Mouse (Mus musculus): ENCODE measurements at regions not wholly inside any gene's neighbourhood (a gene's known extent, or its start where the extent isn't known, plus 50 kb on each side); places are given as distances from the start of the nearest gene placed in this dataset.
A peak's percentile ranks its signal among the peaks of the same experiment; 100 is the strongest.

DNA sequence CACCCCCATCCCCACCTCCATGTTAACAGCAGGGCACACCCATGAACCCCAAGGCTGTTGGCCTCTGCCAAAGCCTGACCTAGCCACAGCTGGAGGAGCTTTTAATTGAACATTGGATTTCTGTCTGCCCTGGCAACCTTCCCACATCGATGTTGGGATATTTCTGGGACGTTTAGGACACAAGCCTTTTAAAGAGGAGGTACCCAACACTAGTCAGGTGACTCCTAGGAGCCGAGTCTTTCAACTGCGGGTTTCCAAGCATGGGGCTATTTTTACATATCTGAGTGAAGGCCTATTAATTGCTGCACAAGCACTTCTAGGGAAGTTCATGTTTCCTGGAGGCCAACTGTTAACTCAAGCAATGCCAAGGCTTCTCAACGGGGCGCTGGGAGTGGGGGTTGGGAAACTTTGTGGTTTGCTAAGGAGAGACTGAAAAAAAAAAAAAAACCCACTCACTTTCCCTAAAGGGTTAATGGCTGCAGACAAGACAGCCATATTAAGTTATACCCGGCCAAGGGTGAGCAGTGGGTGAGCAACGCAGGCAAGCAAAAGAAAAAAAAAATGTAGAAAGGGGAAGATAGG, 213.3 kb downstream of the Bcl2l11 start:
- 18% methylated on average over 8 of the region's 8 CpGs for WGBS
- no peaks in the 10 kb centered on the region for H3K36me3 ChIP-seq (ENCODE audit: control insufficient read depth, insufficient read depth, low read length)
- H3K27ac ChIP-seq (replicated peaks; ENCODE audit: low read depth, low read length) = peak overlapping the region; percentile 89
- no peaks in the 10 kb centered on the region for H3K27me3 ChIP-seq (ENCODE audit: control insufficient read depth, insufficient read depth, low read length)
- no peaks in the 10 kb centered on the region for H3K9me3 ChIP-seq (ENCODE audit: control insufficient read depth, low read length)
- peak overlapping the region; percentile 11; the same call in 1 of the 2 replicates for H3K4me2 ChIP-seq (ENCODE audit: low read depth, severe bottlenecking)
- peaks cover 38% of the 10 kb centered on the region for H3K4me1 ChIP-seq (ENCODE audit: control insufficient read depth, insufficient read depth, low read length)
- ATAC-seq (ENCODE audit: insufficient number of reproducible peaks, low FRiP score, low TSS enrichment, low read depth) = no peak
- H3K4me3 ChIP-seq (ENCODE audit: low read depth, low read length) = no peak overlapping the region
- no peak overlapping the region for H3K9ac ChIP-seq (ENCODE audit: low read length)
- DNase-seq (ENCODE audit: low spot score) = peak; percentile 55

DNA sequence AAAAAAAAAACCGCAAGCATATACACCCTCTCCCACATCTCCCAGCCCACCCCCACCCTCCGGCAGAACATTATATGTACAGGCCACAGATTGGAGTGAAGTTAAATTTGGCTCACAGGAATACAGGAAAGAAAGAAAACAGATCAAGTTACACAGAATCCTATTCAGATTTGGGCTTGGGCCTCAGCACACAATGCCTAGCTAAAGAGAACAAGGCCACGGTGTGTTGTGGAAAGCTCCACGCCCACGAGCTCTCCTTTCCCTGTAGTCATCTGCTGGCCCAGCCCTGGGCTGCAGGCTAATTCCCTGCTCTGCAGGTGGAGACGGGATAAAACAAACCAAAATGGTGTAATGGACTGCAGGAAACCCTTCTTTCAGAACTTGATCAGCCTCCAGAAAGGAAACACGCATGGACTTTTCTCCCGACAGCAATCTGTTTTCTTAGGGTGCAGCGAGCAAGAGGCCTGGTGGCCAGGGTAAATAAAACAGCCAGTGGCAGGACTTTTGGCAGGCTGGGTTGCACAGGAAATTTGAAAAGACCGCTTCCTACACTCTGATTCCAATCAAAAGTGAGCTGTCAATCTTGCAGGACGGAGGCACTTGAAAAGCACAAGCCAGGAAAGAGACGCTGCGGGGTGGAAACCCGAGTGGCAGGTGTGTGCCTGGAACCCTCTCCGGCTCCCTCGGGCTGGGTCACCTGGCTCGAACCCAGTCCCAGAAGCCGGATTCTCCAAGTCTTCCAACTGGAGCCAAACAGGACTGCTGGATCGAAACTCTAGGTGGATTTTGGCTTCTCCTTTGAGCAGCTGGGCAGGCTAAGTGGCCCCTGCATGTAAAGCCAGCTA, 214.0 kb downstream of the Bcl2l11 start:
- peak overlapping the region; percentile 11; the same call in 1 of the 2 replicates for H3K4me2 ChIP-seq (ENCODE audit: low read depth, severe bottlenecking)
- ATAC-seq (ENCODE audit: insufficient number of reproducible peaks, low FRiP score, low TSS enrichment, low read depth) = 0 out of 2 replicates have a peak, but pooled peaks have one; percentile 11
- no peak overlapping the region for H3K4me3 ChIP-seq (ENCODE audit: low read depth, low read length)
- no peaks in the 10 kb centered on the region for H3K36me3 ChIP-seq (ENCODE audit: control insufficient read depth, insufficient read depth, low read length)
- no peaks in the 10 kb centered on the region for H3K27me3 ChIP-seq (ENCODE audit: control insufficient read depth, insufficient read depth, low read length)
- H3K9ac ChIP-seq (ENCODE audit: low read length) = no peak overlapping the region
- 40% methylated on average over 19 of the region's 19 CpGs for WGBS
- DNase-seq (ENCODE audit: low spot score) = peak; percentile 61
- peaks cover 31% of the 10 kb centered on the region for H3K4me1 ChIP-seq (ENCODE audit: control insufficient read depth, insufficient read depth, low read length)
- peak overlapping the region; percentile 89 for H3K27ac ChIP-seq (replicated peaks; ENCODE audit: low read depth, low read length)
- no peaks in the 10 kb centered on the region for H3K9me3 ChIP-seq (ENCODE audit: control insufficient read depth, low read length)

DNA sequence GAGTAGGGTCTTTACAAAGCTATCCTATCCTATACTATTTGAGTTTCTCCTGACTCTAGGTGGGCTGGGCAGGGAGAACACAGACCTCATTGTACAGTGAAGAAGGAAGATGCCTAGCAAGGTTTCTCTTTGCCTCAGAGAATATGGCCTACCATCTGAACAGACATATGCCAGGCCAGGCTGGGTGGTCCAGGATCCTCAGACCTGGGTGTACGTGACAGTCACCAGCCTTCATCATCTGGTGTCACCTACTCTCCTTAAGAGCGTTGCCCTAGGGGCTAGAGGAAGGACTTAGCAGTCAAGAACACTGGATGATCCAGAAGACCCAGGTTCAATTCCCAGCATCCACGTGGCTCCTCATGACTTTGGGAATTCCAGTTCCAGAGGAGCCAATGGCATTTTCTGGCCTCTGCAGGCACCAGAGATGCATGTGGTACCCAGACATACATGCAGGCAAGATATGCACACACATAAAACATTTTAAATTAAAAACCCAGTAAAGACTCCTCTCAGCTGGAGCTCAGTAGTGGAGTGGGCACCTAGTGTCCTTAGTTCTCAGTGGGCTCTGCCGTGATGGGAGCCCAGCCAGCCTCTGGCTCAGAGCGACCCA, 214.9 kb downstream of the Bcl2l11 start:
- Histone ChIP-seq H3K4me2 (ENCODE audit: low read depth, severe bottlenecking) (no peak overlapping the region), H3K9me3 (ENCODE audit: control insufficient read depth, low read length) (no peaks in the 10 kb centered on the region), H3K36me3 (ENCODE audit: control insufficient read depth, insufficient read depth, low read length) (no peaks in the 10 kb centered on the region), H3K27ac (replicated peaks; ENCODE audit: low read depth, low read length) (peak overlapping the region; percentile 89), H3K4me3 (ENCODE audit: low read depth, low read length) (no peak overlapping the region), H3K4me1 (ENCODE audit: control insufficient read depth, insufficient read depth, low read length) (peaks cover 31% of the 10 kb centered on the region), H3K27me3 (ENCODE audit: control insufficient read depth, insufficient read depth, low read length) (no peaks in the 10 kb centered on the region), H3K9ac (ENCODE audit: low read length) (no peak overlapping the region)
- ATAC-seq (ENCODE audit: insufficient number of reproducible peaks, low FRiP score, low TSS enrichment, low read depth) = 0 out of 2 replicates have a peak, but pooled peaks have one; percentile 11
- 92% methylated on average over 5 of the region's 5 CpGs for WGBS
- no peak for DNase-seq (ENCODE audit: low spot score)

DNA sequence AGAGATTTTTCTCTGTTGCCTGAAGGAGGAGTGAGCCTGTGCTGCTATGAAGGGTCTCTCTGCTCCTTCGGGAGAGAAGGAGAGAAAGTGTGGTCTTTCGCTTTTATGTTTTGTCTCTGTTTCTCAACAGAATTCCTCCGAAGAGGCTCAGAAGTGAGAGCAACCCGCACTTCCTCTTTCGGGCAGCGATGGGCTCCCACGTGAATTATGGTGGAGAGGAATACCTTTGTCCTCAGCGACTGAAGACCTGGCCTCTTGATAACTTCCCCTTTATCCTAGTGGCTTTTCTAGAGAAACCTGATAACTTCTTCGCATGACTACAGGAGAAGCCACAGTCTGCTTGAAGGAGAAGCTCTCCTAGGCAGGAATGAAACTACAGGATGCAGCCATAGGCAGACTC, 216.4 kb downstream of the Bcl2l11 start:
- no peak for ATAC-seq (ENCODE audit: insufficient number of reproducible peaks, low FRiP score, low TSS enrichment, low read depth)
- WGBS = 80% methylated on average over 9 of the region's 9 CpGs
- Histone ChIP-seq H3K4me2 (ENCODE audit: low read depth, severe bottlenecking) (no peak overlapping the region), H3K27ac (replicated peaks; ENCODE audit: low read depth, low read length) (no peak overlapping the region), H3K9me3 (ENCODE audit: control insufficient read depth, low read length) (no peaks in the 10 kb centered on the region), H3K36me3 (ENCODE audit: control insufficient read depth, insufficient read depth, low read length) (no peaks in the 10 kb centered on the region), H3K27me3 (ENCODE audit: control insufficient read depth, insufficient read depth, low read length) (no peaks in the 10 kb centered on the region), H3K4me3 (ENCODE audit: low read depth, low read length) (no peak overlapping the region), H3K9ac (ENCODE audit: low read length) (no peak overlapping the region), H3K4me1 (ENCODE audit: control insufficient read depth, insufficient read depth, low read length) (peaks cover 31% of the 10 kb centered on the region)
- no peak for DNase-seq (ENCODE audit: low spot score)

DNA sequence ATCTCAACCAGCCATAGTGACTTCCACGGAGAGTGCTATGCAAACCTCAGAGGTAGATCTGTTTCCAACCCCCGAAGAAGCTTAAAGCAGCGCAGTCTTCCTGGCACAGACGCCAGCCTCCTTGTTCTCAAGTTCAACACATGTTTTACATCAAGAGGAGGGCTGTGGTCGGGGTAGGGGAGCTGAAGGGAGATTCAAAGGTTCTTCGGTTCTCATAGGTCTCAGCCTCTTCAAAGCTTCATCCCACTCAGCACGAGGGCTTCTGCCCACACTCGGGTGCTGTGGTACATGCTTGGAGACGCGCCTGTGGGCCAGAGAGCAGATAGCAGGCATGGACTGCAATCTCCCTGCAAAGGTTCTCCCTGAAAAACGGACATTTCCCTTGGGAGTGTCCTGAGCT, 219.7 kb downstream of the Bcl2l11 start:
- 0 out of 2 replicates have a peak overlapping the region, but pooled peaks have one; percentile 47 for H3K27ac ChIP-seq (replicated peaks; ENCODE audit: low read depth, low read length)
- DNase-seq (ENCODE audit: low spot score) (peak; percentile 38), ATAC-seq (ENCODE audit: insufficient number of reproducible peaks, low FRiP score, low TSS enrichment, low read depth) (0 out of 2 replicates have a peak, but pooled peaks have one; percentile 35)
- no peaks in the 10 kb centered on the region for H3K27me3 ChIP-seq (ENCODE audit: control insufficient read depth, insufficient read depth, low read length)
- no peak overlapping the region for H3K4me2 ChIP-seq (ENCODE audit: low read depth, severe bottlenecking)
- 42% methylated on average over 11 of the region's 11 CpGs for WGBS
- H3K36me3 ChIP-seq (ENCODE audit: control insufficient read depth, insufficient read depth, low read length) = no peaks in the 10 kb centered on the region
- no peak overlapping the region for H3K9ac ChIP-seq (ENCODE audit: low read length)
- no peak overlapping the region for H3K4me3 ChIP-seq (ENCODE audit: low read depth, low read length)
- peaks cover 14% of the 10 kb centered on the region for H3K4me1 ChIP-seq (ENCODE audit: control insufficient read depth, insufficient read depth, low read length)
- no peaks in the 10 kb centered on the region for H3K9me3 ChIP-seq (ENCODE audit: control insufficient read depth, low read length)

DNA sequence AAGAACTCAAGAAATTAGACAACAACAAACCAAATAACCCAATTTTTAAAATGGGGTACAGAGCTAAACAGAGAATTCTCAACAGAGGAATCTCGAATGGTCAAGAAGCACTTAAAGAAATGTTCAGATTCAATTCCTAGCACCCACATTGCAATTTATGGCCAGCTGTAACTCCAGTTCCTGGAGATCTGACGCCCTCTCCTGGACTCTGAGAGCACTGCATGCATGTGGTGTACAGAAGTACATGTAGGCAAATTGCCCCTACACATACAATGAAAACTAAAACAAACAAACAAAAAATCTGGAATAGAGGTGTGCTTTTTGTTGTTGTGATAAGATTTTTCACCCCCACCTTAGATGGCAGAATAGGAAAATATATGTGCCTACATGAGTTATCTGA, 222.7 kb downstream of the Bcl2l11 start:
- Histone ChIP-seq H3K4me2 (ENCODE audit: low read depth, severe bottlenecking) (no peak overlapping the region), H3K27ac (replicated peaks; ENCODE audit: low read depth, low read length) (no peak overlapping the region), H3K27me3 (ENCODE audit: control insufficient read depth, insufficient read depth, low read length) (no peaks in the 10 kb centered on the region), H3K9ac (ENCODE audit: low read length) (no peak overlapping the region), H3K36me3 (ENCODE audit: control insufficient read depth, insufficient read depth, low read length) (no peaks in the 10 kb centered on the region), H3K4me3 (ENCODE audit: low read depth, low read length) (no peak overlapping the region), H3K9me3 (ENCODE audit: control insufficient read depth, low read length) (no peaks in the 10 kb centered on the region), H3K4me1 (ENCODE audit: control insufficient read depth, insufficient read depth, low read length) (peaks cover 12% of the 10 kb centered on the region)
- 75% methylated on average over 2 of the region's 2 CpGs for WGBS
- DNase-seq (ENCODE audit: low spot score) = no peak
- no peak for ATAC-seq (ENCODE audit: insufficient number of reproducible peaks, low FRiP score, low TSS enrichment, low read depth)

DNA sequence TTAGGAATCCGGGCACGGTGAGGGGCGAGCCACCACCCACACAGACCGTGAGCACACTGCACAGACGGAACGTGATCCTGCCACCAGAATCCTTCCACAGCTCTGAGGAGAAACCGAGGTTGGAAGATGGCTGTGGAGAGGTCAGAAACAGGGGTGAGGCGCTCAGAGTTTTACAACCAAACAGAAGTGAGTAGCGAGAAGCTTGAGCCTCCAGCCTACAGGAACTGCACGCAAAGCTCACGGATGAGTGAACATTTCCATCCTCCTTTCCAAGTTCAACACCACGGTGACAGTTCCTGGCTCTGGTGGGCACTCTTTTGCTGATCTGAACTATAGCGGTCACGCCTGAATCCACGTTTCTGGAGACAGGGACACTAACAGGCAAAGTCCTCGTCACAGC, 225.6 kb downstream of the Bcl2l11 start:
- Histone ChIP-seq H3K9ac (ENCODE audit: low read length) (no peak overlapping the region), H3K9me3 (ENCODE audit: control insufficient read depth, low read length) (no peaks in the 10 kb centered on the region), H3K27me3 (ENCODE audit: control insufficient read depth, insufficient read depth, low read length) (no peaks in the 10 kb centered on the region), H3K27ac (replicated peaks; ENCODE audit: low read depth, low read length) (no peak overlapping the region), H3K36me3 (ENCODE audit: control insufficient read depth, insufficient read depth, low read length) (no peaks in the 10 kb centered on the region), H3K4me3 (ENCODE audit: low read depth, low read length) (no peak overlapping the region), H3K4me1 (ENCODE audit: control insufficient read depth, insufficient read depth, low read length) (no peaks in the 10 kb centered on the region), H3K4me2 (ENCODE audit: low read depth, severe bottlenecking) (no peak overlapping the region)
- WGBS = 80% methylated on average over 16 of the region's 16 CpGs
- ATAC-seq (ENCODE audit: insufficient number of reproducible peaks, low FRiP score, low TSS enrichment, low read depth) (no peak), DNase-seq (ENCODE audit: low spot score) (no peak)

DNA sequence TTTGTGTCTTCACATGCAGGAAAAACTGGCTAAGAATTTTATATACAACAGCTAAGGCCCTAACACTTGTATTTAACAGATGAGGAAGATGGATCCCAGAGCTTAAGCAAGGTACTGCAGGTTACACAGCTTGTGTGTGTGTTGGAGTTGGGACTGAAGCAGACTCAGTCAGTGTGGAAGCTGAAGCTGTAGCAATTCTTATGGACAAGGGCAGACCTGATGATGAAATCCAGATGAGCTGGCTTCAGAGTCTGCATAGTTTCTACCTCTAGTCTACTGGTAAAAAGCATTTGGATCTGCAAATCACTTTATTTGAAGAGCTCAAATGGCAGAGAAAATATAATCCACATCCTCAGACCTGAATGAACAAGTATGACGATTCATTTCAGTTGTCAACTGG, 226.7 kb downstream of the Bcl2l11 start:
- Histone ChIP-seq H3K4me2 (ENCODE audit: low read depth, severe bottlenecking) (no peak overlapping the region), H3K4me3 (ENCODE audit: low read depth, low read length) (no peak overlapping the region), H3K9me3 (ENCODE audit: control insufficient read depth, low read length) (no peaks in the 10 kb centered on the region), H3K27ac (replicated peaks; ENCODE audit: low read depth, low read length) (no peak overlapping the region), H3K36me3 (ENCODE audit: control insufficient read depth, insufficient read depth, low read length) (no peaks in the 10 kb centered on the region), H3K27me3 (ENCODE audit: control insufficient read depth, insufficient read depth, low read length) (no peaks in the 10 kb centered on the region), H3K9ac (ENCODE audit: low read length) (no peak overlapping the region), H3K4me1 (ENCODE audit: control insufficient read depth, insufficient read depth, low read length) (no peaks in the 10 kb centered on the region)
- DNase-seq (ENCODE audit: low spot score) (no peak), ATAC-seq (ENCODE audit: insufficient number of reproducible peaks, low FRiP score, low TSS enrichment, low read depth) (no peak)
- 84% methylated on average over 1 of the region's 1 CpGs for WGBS
